In the genomic region with DNA sequence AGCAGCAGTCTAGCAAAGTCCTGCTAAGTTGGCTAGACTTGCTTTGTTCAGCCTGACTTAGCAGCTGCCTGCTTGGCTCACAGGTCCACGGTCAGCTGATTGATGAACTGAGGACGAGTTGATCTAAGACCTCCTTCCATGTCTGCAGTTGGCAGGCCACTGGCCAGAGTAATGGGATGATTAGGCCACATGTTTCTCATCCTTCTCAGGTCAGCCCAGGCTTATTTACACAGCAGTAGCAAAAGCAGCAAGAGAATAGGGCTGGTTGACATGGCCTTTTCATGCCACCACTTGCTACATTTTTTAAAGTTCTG, we compare ENCODE assay signal across 10 mouse cellular contexts. TPM values are rescaled to one million over a fixed set of nuclear protein-coding genes. Genes with fewer than 3 reads are reported as not detected.
DNase-seq lines count a peak whose midpoint lies in the region; ATAC-seq and TF ChIP-seq lines count a peak whose summit lies in the region.
"Had no signal": no experiment of that assay in that cellular context is flagged by ENCODE, and none has a peak within 500 bp of the region (broad histone marks: within the 10 kb centered on the region; RNA-seq: fewer than 3 reads in every experiment).

No protein-coding gene starts in this region.

- H3K27me3 ChIP-seq in heart, embryonic 11.5 days (ENCODE audit: control insufficient read depth, insufficient read depth, low read length), result no peaks in the 10 kb centered on the region
- H3K27me3 ChIP-seq in kidney, adult 2 months (replicated peaks; ENCODE audit: control insufficient read depth, insufficient read depth, low read length), result no peaks in the 10 kb centered on the region
- no peaks in the 10 kb centered on the region for H3K27me3 ChIP-seq in lung, embryonic 15.5 days
- H3K27me3 ChIP-seq: embryonic facial prominence, embryonic 13.5 days had no signal

- DNase-seq in heart, postnatal 10 days, result peak; percentile 36 to 39
- peak; percentile 77 for DNase-seq in NIH3T3 (ENCODE audit: low read depth)
- DNase-seq in kidney, adult 2 months, result peak; percentile 26
- DNase-seq in urinary bladder, adult 2 months (ENCODE audit: low spot score), result no peak
- DNase-seq in frontal cortex, postnatal 10 days (ENCODE audit: low spot score in 2 of 2), result no peak
- DNase-seq in adrenal gland, adult 18-20 months (ENCODE audit: low spot score in 2 of 2), result no peak
- DNase-seq: adrenal gland, postnatal 36 days had no signal

- no peak for TF ChIP-seq CTCF in kidney, adult 2 months (conservative IDR thresholded peaks at IDR 0.05; ENCODE audit: insufficient read depth, insufficient read length, low read depth, low read length)

- intact Hi-C loops in heart, postnatal 10 days (cut with DNase I), result no loop called here

- no peak overlapping the region for H3K9ac ChIP-seq in heart, embryonic 11.5 days (ENCODE audit: low read depth, low read length)
- no peak overlapping the region for H3K9ac ChIP-seq in lung, embryonic 15.5 days
- H3K9ac ChIP-seq: embryonic facial prominence, embryonic 13.5 days had no signal

- H3K9me3 ChIP-seq in heart, embryonic 11.5 days (replicated peaks; ENCODE audit: control insufficient read depth, low read length), result no peaks in the 10 kb centered on the region
- no peaks in the 10 kb centered on the region for H3K9me3 ChIP-seq in lung, embryonic 15.5 days
- H3K9me3 ChIP-seq: embryonic facial prominence, embryonic 13.5 days had no signal

- no peak overlapping the region for H3K4me2 ChIP-seq in heart, embryonic 11.5 days
- H3K4me2 ChIP-seq in lung, embryonic 15.5 days, result no peak overlapping the region
- H3K4me2 ChIP-seq: embryonic facial prominence, embryonic 13.5 days had no signal

- H3K36me3 ChIP-seq in heart, embryonic 11.5 days (ENCODE audit: control insufficient read depth, insufficient read depth, low read length), result no peaks in the 10 kb centered on the region
- no peaks in the 10 kb centered on the region for H3K36me3 ChIP-seq in kidney, adult 2 months (ENCODE audit: control insufficient read depth, insufficient read depth, low read length)
- no peaks in the 10 kb centered on the region for H3K36me3 ChIP-seq in lung, embryonic 15.5 days
- H3K36me3 ChIP-seq: embryonic facial prominence, embryonic 13.5 days had no signal

- TF ChIP-seq POLR2A in kidney, adult 2 months (IDR thresholded peaks at IDR 0.05; ENCODE audit: low read depth, low read length), result no peak

- no peak overlapping the region for H3K27ac ChIP-seq in heart, embryonic 11.5 days (ENCODE audit: low read depth, low read length)
- no peak overlapping the region for H3K27ac ChIP-seq in kidney, adult 2 months (ENCODE audit: insufficient read depth, low read depth, low read length)
- H3K27ac ChIP-seq in lung, embryonic 15.5 days, result peak overlapping the region; percentile 7; the same call in 1 of the 2 replicates
- H3K27ac ChIP-seq: embryonic facial prominence, embryonic 13.5 days had no signal

- no peak overlapping the region for H3K4me3 ChIP-seq in heart, embryonic 11.5 days (ENCODE audit: low read depth, low read length)
- no peak overlapping the region for H3K4me3 ChIP-seq in kidney, adult 2 months (ENCODE audit: insufficient read depth, low read depth, low read length)
- no peak overlapping the region for H3K4me3 ChIP-seq in lung, embryonic 15.5 days
- H3K4me3 ChIP-seq: embryonic facial prominence, embryonic 13.5 days had no signal

- WGBS in heart, embryonic 11.5 days (ENCODE audit: insufficient replicate concordance), result 51% methylated on average over 2 of the region's 2 CpGs
- 17% methylated on average over 2 of the region's 2 CpGs for WGBS in kidney, adult 2 months
- WGBS in lung, embryonic 15.5 days, result 23% methylated on average over 2 of the region's 2 CpGs

- H3K4me1 ChIP-seq in heart, embryonic 11.5 days (ENCODE audit: control insufficient read depth, insufficient read depth, low read length), result no peaks in the 10 kb centered on the region
- H3K4me1 ChIP-seq in kidney, adult 2 months (ENCODE audit: control insufficient read depth, insufficient read depth, low read length), result no peaks in the 10 kb centered on the region
- H3K4me1 ChIP-seq in lung, embryonic 15.5 days, result peaks cover 9% of the 10 kb centered on the region; the same call in 1 of the 2 replicates
- H3K4me1 ChIP-seq: embryonic facial prominence, embryonic 13.5 days had no signal

- no peak for ATAC-seq in heart, embryonic 11.5 days (replicated peaks; ENCODE audit: insufficient number of reproducible peaks, low FRiP score, low TSS enrichment)
- ATAC-seq in lung, embryonic 15.5 days (ENCODE audit: borderline replicate concordance, extremely low read depth, low FRiP score, low TSS enrichment), result peak; percentile 96

RNA-seq across cellular contexts. Expression of gene Fbxo30, which starts 24.9 kb away (rescaled TPM):
- 10 to 100 TPM; 25.7 to 27.1 TPM for total RNA-seq in heart, postnatal 10 days (2021)
- 33.6 and 39.0 TPM in 2 replicates for polyA plus RNA-seq in heart, embryonic 11.5 days (2014; fragmentation: Nextera tagmentation; extraction: Ambion mirVana)
- 2.2 and 3.0 TPM in 2 replicates for polyA plus RNA-seq in kidney, adult 2 months (2012; rRNA removed)
- 33.9 and 36.1 TPM in 2 replicates for polyA plus RNA-seq in lung, embryonic 15.5 days (2015; fragmentation: Nextera tagmentation; extraction: Ambion mirVana)
- polyA plus RNA-seq in urinary bladder, adult 2 months (2012; rRNA removed), result 24.7 and 33.3 TPM in 2 replicates
- 10 to 100 TPM; 31.3 to 31.4 TPM for total RNA-seq in adrenal gland, adult 18-20 months (2021)

RNA-seq across cellular contexts. Expression of gene Epm2a, which starts 37.2 kb away (rescaled TPM):
- 10 to 100 TPM; 16.9 to 18.7 TPM for total RNA-seq in heart, postnatal 10 days (2021)
- polyA plus RNA-seq in heart, embryonic 11.5 days (2014; fragmentation: Nextera tagmentation; extraction: Ambion mirVana), result 0.43 and 0.65 TPM in 2 replicates
- polyA plus RNA-seq in kidney, adult 2 months (2012; rRNA removed), result 6.5 and 7.5 TPM in 2 replicates
- 0.20 and 0.62 TPM in 2 replicates for polyA plus RNA-seq in lung, embryonic 15.5 days (2015; fragmentation: Nextera tagmentation; extraction: Ambion mirVana)
- polyA plus RNA-seq in urinary bladder, adult 2 months (2012; rRNA removed), result 6.1 and 8.3 TPM in 2 replicates
- total RNA-seq in adrenal gland, adult 18-20 months (2021), result 10 to 100 TPM; 10.9 to 14.9 TPM

Comparison
In these comparisons a context has a peak if more than half of its experiments do, and no peak if none do; other contexts are left out.
1. DNase-seq: peak in heart, postnatal 10 days (2 of 2), NIH3T3 (single experiment) and kidney, adult 2 months (single experiment); none in urinary bladder, adult 2 months (single experiment), frontal cortex, postnatal 10 days (0 of 2) and adrenal gland, adult 18-20 months (0 of 2).